Mouse (Mus musculus) CH12.LX (cell line): ENCODE data around the gene Senp7. TPM values are rescaled to one million over a fixed set of nuclear protein-coding genes. Genes with fewer than 3 reads are reported as not detected.

Experiments
- DNase-seq: peaks from one replicate; pipeline ENCODE4 v3.0.0-alpha.2; 2013; ENCODE audit errors: extremely low read depth
- H3K27ac ChIP-seq: 2 replicates; pipeline ENCODE4 v1.5.1; 2012; ENCODE audit warnings: low read depth, mild to moderate bottlenecking, control low read depth, moderate library complexity; ENCODE audit not compliant: insufficient read depth
- H3K27me3 ChIP-seq: replicated peaks from 2 replicates; pipeline ENCODE3; 2012; ENCODE audit warnings: inconsistent platforms
- H3K36me3 ChIP-seq, 2 experiments: replicated peaks in 1 of 2; 2 replicates each; pipeline versions ENCODE3 to v1.6.1; 2012; ENCODE audit warnings: inconsistent platforms in 1 of 2, low read length in 1 of 2, mild to moderate bottlenecking in 1 of 2, mixed read lengths in 1 of 2, moderate library complexity in 1 of 2; ENCODE audit not compliant: control insufficient read depth in 1 of 2, insufficient read depth in 1 of 2
- H3K4me1 ChIP-seq, 2 experiments: 2 replicates each; pipeline ENCODE4 v1.6.1; 2012; ENCODE audit warnings: inconsistent platforms in 1 of 2, moderate library complexity in 1 of 2; ENCODE audit not compliant: insufficient read depth in 2 of 2, control insufficient read depth in 1 of 2
- H3K4me2 ChIP-seq: 2 replicates; pipeline ENCODE4 v1.6.1; 2012; ENCODE audit warnings: low read depth, mild to moderate bottlenecking, control low read depth; ENCODE audit not compliant: poor library complexity, insufficient read depth, severe bottlenecking
- H3K4me3 ChIP-seq, 3 experiments: fragments of 150-350 bp in 1 of 3; sonication (generic) in 1 of 3; replicated peaks in 1 of 3; 2 replicates each; pipeline versions ENCODE3 to v1.5.1; 2011 to 2012; ENCODE audit warnings: low read depth in 2 of 3, low read length in 2 of 3, mild to moderate bottlenecking in 2 of 3, moderate library complexity in 2 of 3, control low read depth in 1 of 3, improper control_type of control experiment in 1 of 3, inconsistent platforms in 1 of 3, mixed read lengths in 1 of 3; ENCODE audit not compliant: poor library complexity in 1 of 3
- H3K79me2 ChIP-seq: replicated peaks from 2 replicates; pipeline ENCODE4 v1.6.1; 2012; ENCODE audit warnings: mild to moderate bottlenecking, moderate library complexity; ENCODE audit not compliant: control insufficient read depth, poor library complexity, insufficient read depth, severe bottlenecking; ENCODE audit errors: extremely low read depth
- H3K9ac ChIP-seq: 2 replicates; pipeline ENCODE4 v1.6.1; 2012; ENCODE audit warnings: low read depth, mild to moderate bottlenecking, control low read depth, moderate library complexity; ENCODE audit not compliant: insufficient read depth
- H3K9me3 ChIP-seq: replicated peaks from 2 replicates; pipeline ENCODE3; 2012; ENCODE audit warnings: low read length, inconsistent platforms, mixed read lengths
- CHD2 ChIP-seq: IDR thresholded peaks from 2 replicates; pipeline ENCODE4 v1.6.1; 2011; ENCODE audit warnings: low read length, improper control_type of control experiment
- CTCF ChIP-seq, 2 experiments: IDR thresholded peaks in 1 of 2; conservative IDR thresholded peaks in 1 of 2; 2 replicates each; pipeline ENCODE4 v1.5.1; 2011 to 2012; ENCODE audit warnings: low read depth in 2 of 2, low read length in 2 of 2, improper control_type of control experiment in 1 of 2, inconsistent platforms in 1 of 2, mild to moderate bottlenecking in 1 of 2, moderate library complexity in 1 of 2
- E2F4 ChIP-seq: IDR thresholded peaks from 2 replicates; pipeline ENCODE4 v1.6.1; 2011; ENCODE audit warnings: low read depth, low read length, improper control_type of control experiment; ENCODE audit not compliant: insufficient replicate concordance
- EP300 ChIP-seq: IDR thresholded peaks from 2 replicates; pipeline ENCODE4 v1.6.1; 2011; ENCODE audit warnings: low read length, improper control_type of control experiment
- HCFC1 ChIP-seq: IDR thresholded peaks from 2 replicates; pipeline ENCODE4 v1.6.1; 2012; ENCODE audit warnings: low read depth, mild to moderate bottlenecking, inconsistent platforms, low read length, improper control_type of control experiment
- IRF4 ChIP-seq: IDR thresholded peaks from 2 replicates; pipeline ENCODE4 v1.6.1; 2014; ENCODE audit warnings: low read depth, mild to moderate bottlenecking, inconsistent platforms, low read length, improper control_type of control experiment
- JUN ChIP-seq: IDR thresholded peaks from 2 replicates; pipeline ENCODE4 v1.6.1; 2011; ENCODE audit warnings: low read depth, mild to moderate bottlenecking, low read length, improper control_type of control experiment, moderate library complexity; ENCODE audit not compliant: insufficient read depth
- KAT2A ChIP-seq: IDR thresholded peaks from 2 replicates; pipeline ENCODE4 v1.6.1; 2012; ENCODE audit warnings: low read length, improper control_type of control experiment, inconsistent platforms; ENCODE audit not compliant: insufficient replicate concordance
- MAX ChIP-seq: IDR thresholded peaks from 2 replicates; pipeline ENCODE4 v1.6.1; 2011; ENCODE audit warnings: low read length, improper control_type of control experiment
- MAZ ChIP-seq: IDR thresholded peaks from 2 replicates; pipeline ENCODE4 v1.6.1; 2012; ENCODE audit warnings: low read depth, mild to moderate bottlenecking, inconsistent platforms, low read length, improper control_type of control experiment, moderate library complexity
- MEF2A ChIP-seq: IDR thresholded peaks from 2 replicates; pipeline ENCODE4 v1.6.1; 2014; ENCODE audit warnings: low read depth, mild to moderate bottlenecking, inconsistent platforms, low read length, improper control_type of control experiment, borderline replicate concordance
- NELFE ChIP-seq: IDR thresholded peaks from 2 replicates; pipeline ENCODE4 v1.6.1; 2011; ENCODE audit warnings: low read depth, low read length, improper control_type of control experiment
- PAX5 ChIP-seq: IDR thresholded peaks from 2 replicates; pipeline ENCODE4 v1.6.1; 2012; ENCODE audit warnings: low read length, inconsistent platforms, mixed read lengths
- POLR2A ChIP-seq: IDR thresholded peaks from 2 replicates; pipeline ENCODE4 v1.6.1; 2011; ENCODE audit warnings: low read depth, mild to moderate bottlenecking, improper control_type of control experiment, low read length
- RCOR1 ChIP-seq: conservative IDR thresholded peaks from 2 replicates; pipeline ENCODE4 v1.6.1; 2012; ENCODE audit warnings: low read depth, mild to moderate bottlenecking, inconsistent platforms, low read length, improper control_type of control experiment
- SIN3A ChIP-seq: IDR thresholded peaks from 2 replicates; pipeline ENCODE4 v1.6.1; 2012; ENCODE audit warnings: low read length, improper control_type of control experiment, inconsistent platforms
- SMC3 ChIP-seq: IDR thresholded peaks from 2 replicates; pipeline ENCODE4 v1.6.1; 2011; ENCODE audit warnings: low read depth, low read length, improper control_type of control experiment
- TBP ChIP-seq: conservative IDR thresholded peaks from 2 replicates; pipeline ENCODE4 v1.6.1; 2011; ENCODE audit warnings: low read depth, low read length, improper control_type of control experiment
- UBTF ChIP-seq: IDR thresholded peaks from 2 replicates; pipeline ENCODE4 v1.6.1; 2012; ENCODE audit warnings: low read depth, mild to moderate bottlenecking, inconsistent platforms, low read length, improper control_type of control experiment, moderate library complexity
- ZC3H11A ChIP-seq: IDR thresholded peaks from 2 replicates; pipeline ENCODE4 v1.6.1; 2012; ENCODE audit warnings: low read depth, mild to moderate bottlenecking, inconsistent platforms, low read length, improper control_type of control experiment
- ZKSCAN1 ChIP-seq: IDR thresholded peaks from 2 replicates; pipeline ENCODE4 v1.6.1; 2012; ENCODE audit warnings: low read depth, inconsistent platforms, low read length, improper control_type of control experiment, borderline replicate concordance
- ZMIZ1 ChIP-seq: IDR thresholded peaks from 2 replicates; pipeline ENCODE4 v1.6.1; 2012; ENCODE audit warnings: low read depth, mild to moderate bottlenecking, inconsistent platforms, low read length, improper control_type of control experiment
- ZNF384 ChIP-seq: IDR thresholded peaks from 2 replicates; pipeline ENCODE4 v1.6.1; 2012; ENCODE audit warnings: low read depth, low read length, improper control_type of control experiment, inconsistent platforms
- dilution Hi-C: fragments of 300-500 bp; cut with MboI; formaldehyde crosslinking; loops from 2 replicates; pipeline ENCODE4 v1.14.3; 2020; ENCODE audit warnings: low sequenced_read_pairs; ENCODE audit not compliant: extremely low pct_unique_long_range_greater_than_20kb, extremely low pct_ligation_motif_present
- in situ Hi-C: fragments of 300-500 bp; cut with MboI; formaldehyde crosslinking; loops from 3 replicates; pipeline ENCODE4 v1.14.3; 2019; ENCODE audit warnings: low sequenced_read_pairs, low pct_ligation_motif_present, low pct_unique_long_range_greater_than_20kb, mixed read lengths
- polyA plus RNA-seq: library from polyadenylated mRNA; unstranded; fragments of >175 nt; gene quantifications from 2 replicates; pipeline ENCODE4 v1.2.1, GENCODE M21; 2012; ENCODE audit warnings: low read depth; ENCODE audit not compliant: insufficient read length
- total RNA-seq, 2 experiments: library from RNA; depleted of rRNA; stranded (reverse); fragments of 300-350 nt in 1 of 2; fragments of >200 nt in 1 of 2; gene quantifications; 2 replicates each; pipeline ENCODE4 v1.2.3; 2012 to 2014

The Senp7 gene
- total and polyA plus RNA-seq, 3 experiments = 12.3 to 26.4 (median 15.5) TPM

DNA sequence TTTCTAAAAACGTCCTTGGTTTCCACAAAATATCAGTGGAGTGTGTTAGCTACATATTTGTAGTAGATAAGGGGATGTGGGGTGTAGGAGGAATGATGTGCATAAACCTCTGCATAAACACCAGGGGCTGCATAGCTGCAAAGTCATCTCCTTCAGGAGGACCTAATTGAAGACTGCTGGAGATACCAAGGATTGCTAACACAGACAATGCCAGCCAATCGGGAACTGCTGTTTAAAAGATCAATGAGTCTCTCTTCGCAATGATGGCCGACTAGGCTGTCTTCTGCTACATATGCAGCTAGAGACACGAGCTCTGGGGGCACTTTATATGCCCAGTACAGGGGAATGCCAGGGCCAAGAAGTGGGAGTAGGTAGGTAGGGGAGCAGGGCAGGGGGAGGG, 74.4 kb downstream of the Senp7 start:
- H3K4me3 ChIP-seq = no peak overlapping the region
- H3K9ac ChIP-seq = no peak overlapping the region
- no peak overlapping the region for H3K4me2 ChIP-seq
- in situ Hi-C loops = no loop called here
- no peaks in the 10 kb centered on the region for H3K27me3 ChIP-seq
- no peak for DNase-seq
- no peak overlapping the region for H3K27ac ChIP-seq
- TF ChIP-seq KAT2A (no peak), E2F4 (no peak), ZMIZ1 (no peak), CTCF (conservative IDR thresholded peaks at IDR 0.05 in 1 of 2, IDR thresholded peaks at IDR 0.05 in 1 of 2; ENCODE audit: low read depth in 2 of 2, low read length in 2 of 2) (no peak), PAX5 (no peak), TBP (no peak), UBTF (no peak), MEF2A (no peak), ZC3H11A (no peak)
- no peaks in the 10 kb centered on the region; the same call in 1 of the 2 replicates for H3K79me2 ChIP-seq
- no peaks in the 10 kb centered on the region for H3K4me1 ChIP-seq
- H3K36me3 ChIP-seq = peaks cover 11 to 56% of the 10 kb centered on the region in 2 experiments
- no peaks in the 10 kb centered on the region for H3K9me3 ChIP-seq
- dilution Hi-C loops = no loop called here

- Histone ChIP-seq H3K4me2 (no peak overlapping the region), H3K4me1 (no peaks in the 10 kb centered on the region), H3K36me3 (peaks cover 11 to 56% of the 10 kb centered on the region in 2 experiments), H3K9ac (no peak overlapping the region), H3K27me3 (no peaks in the 10 kb centered on the region), H3K4me3 (no peak overlapping the region), H3K27ac (no peak overlapping the region), H3K9me3 (no peaks in the 10 kb centered on the region), H3K79me2 (no peaks in the 10 kb centered on the region)
- in situ Hi-C loops (no loop called here), dilution Hi-C loops (no loop called here)
- no peak for DNase-seq
- no peak for TF ChIP-seq EP300
- TF ChIP-seq MEF2A = no peak
- TF ChIP-seq SMC3 = no peak
- TF ChIP-seq NELFE = no peak
- no peak for TF ChIP-seq PAX5
- no peak for TF ChIP-seq CHD2
- no peak for TF ChIP-seq ZKSCAN1
- no peak for TF ChIP-seq MAZ
- no peak for TF ChIP-seq JUN
- no peak for TF ChIP-seq SIN3A
- no peak for TF ChIP-seq ZNF384
- TF ChIP-seq IRF4 = no peak
- TF ChIP-seq POLR2A = no peak
- no peak for TF ChIP-seq MAX
- TF ChIP-seq RCOR1 = no peak
- TF ChIP-seq HCFC1 = no peak
- no peak for TF ChIP-seq UBTF
- TF ChIP-seq KAT2A = no peak
- TF ChIP-seq E2F4 = no peak
Measured at GRCm38 (mm10) chr16:56124045-56124444, 75.9 kb downstream of the Senp7 start.
